Mouse (Mus musculus) cerebellum, adult 11 months (tissue): Measurements from ENCODE around the gene Klhdc2.
A peak's percentile ranks its signal among the peaks of the same experiment; 100 is the strongest.

Experiments
- DNase-seq: peaks from one replicate; pipeline ENCODE4 v3.0.0; 2022

Klhdc2 gene

GRCm38 (mm10) chr12:69302171-69302570 lies 5.7 kb downstream of the Klhdc2 start:
- DNase-seq, result no peak

DNA sequence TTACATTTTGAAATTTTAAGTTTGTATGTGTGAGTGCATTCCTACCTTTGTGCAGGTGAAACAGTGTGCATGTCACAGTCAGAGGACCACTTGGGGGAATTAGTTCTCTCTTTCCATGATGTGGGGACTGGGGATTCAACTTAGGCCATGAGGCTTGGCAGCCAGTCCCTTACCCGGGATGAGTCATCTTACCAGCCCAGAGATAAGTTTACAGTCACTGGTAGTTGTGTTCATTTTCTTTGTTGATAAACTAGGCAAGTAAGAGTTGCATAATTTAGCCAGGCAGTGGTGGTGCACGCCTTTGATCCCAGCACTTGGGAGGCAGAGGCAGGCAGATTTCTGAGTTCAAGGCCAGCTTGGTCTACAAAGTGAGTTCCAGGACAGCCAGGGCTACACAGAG lies 7.6 kb downstream of the Klhdc2 start:
- DNase-seq, result no peak

DNA sequence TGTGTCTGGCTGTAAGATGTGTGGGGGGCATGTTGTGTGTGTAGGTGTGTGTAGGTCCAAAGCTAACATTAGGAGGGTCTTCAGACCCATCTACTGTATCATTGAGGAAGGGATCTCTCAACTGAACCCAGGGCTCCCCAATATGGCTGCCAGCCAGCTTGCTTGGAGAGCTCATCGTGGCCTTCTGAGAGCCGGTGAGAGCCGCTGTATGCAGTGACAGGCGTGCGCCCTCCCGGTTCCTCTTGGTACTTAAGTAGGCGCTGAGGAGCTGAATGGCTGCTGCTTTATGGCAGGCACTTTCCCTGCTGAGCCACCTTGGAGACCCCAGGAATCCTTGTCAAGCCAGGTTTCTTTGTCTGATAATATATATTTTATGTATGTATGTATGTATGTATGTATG lies 9.9 kb downstream of the Klhdc2 start:
- DNase-seq, result no peak

DNA sequence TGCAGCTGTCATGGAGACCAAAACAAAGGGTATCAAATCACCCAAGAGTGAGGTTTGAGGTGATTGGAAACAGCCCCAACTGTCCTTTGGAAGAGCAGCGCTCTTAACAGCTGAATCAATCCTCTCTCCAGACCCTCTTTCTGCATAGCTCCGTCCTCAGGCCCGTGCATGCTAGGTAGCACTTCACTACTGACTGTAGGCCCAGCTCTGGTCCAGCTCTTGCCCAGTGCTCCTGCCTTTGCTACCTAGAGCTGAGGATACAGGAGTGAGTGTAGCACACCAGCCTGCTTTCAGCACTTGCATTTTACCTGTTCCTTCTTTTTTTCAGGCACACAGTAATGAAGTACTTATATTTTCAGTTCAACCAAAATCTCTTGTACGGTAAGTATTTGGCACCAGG lies 13.2 kb downstream of the Klhdc2 start:
- DNase-seq, result no peak

- DNase-seq, result no peak
Measured at GRCm38 (mm10) chr12:69318431-69318830, 21.9 kb downstream of the Klhdc2 start.

- no peak for DNase-seq
Measured at GRCm38 (mm10) chr12:69331187-69331586, 34.7 kb downstream of the Klhdc2 start.

GRCm38 (mm10) chr12:69332147-69332546 lies 35.7 kb downstream of the Klhdc2 start:
- DNase-seq, result no peak

- DNase-seq, result no peak
Measured at GRCm38 (mm10) chr12:69333547-69333946, 37.1 kb downstream of the Klhdc2 start.

DNA sequence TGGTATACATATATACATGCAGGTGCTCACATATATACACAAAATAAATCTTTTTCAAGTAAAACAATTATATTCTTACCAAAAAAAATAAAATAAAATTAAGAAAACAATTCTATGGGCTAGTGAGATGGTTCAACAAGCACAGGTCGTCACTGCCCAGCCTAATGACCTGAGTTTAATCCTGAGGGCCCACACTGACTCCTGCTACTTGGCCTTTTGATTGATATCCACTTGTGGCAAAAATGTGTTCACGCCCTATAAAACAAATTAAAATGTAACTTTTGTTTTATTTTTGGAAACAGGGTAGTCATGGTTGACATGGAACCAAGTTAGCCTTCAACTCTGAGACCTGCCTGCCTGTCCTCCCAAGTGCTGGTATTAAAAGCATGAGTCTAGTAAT lies 53.4 kb downstream of the Klhdc2 start:
- no peak for DNase-seq

GRCm38 (mm10) chr12:69351685-69352084 lies 55.2 kb downstream of the Klhdc2 start:
- no peak for DNase-seq

- DNase-seq, result peak; percentile 82
Measured at GRCm38 (mm10) chr12:69356546-69357299, 60.2 kb downstream of the Klhdc2 start, which contains the start of gene Nemf. Nemf (minus strand) TSS chr12:69357165.

DNA sequence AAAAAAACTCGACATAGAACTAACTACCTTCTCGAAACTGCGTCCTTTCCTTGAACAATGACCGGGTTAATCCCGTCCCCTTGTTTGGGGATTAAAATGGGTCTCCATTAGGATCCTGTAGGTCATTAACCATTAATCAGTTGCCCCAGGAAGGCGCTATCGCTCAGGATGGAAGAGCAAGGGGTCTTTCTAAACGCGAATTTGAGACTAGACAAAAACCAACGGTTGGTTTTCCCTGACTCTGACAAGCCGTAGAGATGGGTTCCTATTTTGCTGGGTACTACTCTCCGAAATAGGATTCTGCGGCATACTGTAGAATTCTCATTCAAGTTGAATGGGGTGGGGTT lies 60.8 kb downstream of the Klhdc2 start:
- no peak for DNase-seq
